Mouse (Mus musculus) hindbrain, embryonic 11.5 days (tissue): ENCODE results near the gene Pxmp2. TPM values are rescaled to one million over a fixed set of nuclear protein-coding genes. Genes with fewer than 3 reads are reported as not detected.

ENCODE experiments used
- ATAC-seq: fragments of 200-750 bp; cut with Nextera tagmentation; 2 replicates; pipeline ENCODE4 v1.8.0; 2017; ENCODE audit warnings: mild to moderate bottlenecking, moderate TSS enrichment, moderate library complexity; ENCODE audit not compliant: low FRiP score
- DNase-seq: peaks from one replicate; pipeline ENCODE4 v3.0.0-alpha.2; 2015; ENCODE audit warnings: low spot score
- H3K27ac ChIP-seq: fragments of 300-500 bp; sonication (generic); 2 replicates; pipeline ENCODE4 v1.5.1; 2014; ENCODE audit warnings: mild to moderate bottlenecking, low read depth, low read length
- H3K27me3 ChIP-seq: fragments of 300-500 bp; sonication (generic); 2 replicates; pipeline ENCODE4 v1.6.1; 2014; ENCODE audit warnings: mild to moderate bottlenecking, low read length, moderate library complexity, mixed read lengths; ENCODE audit not compliant: control insufficient read depth, insufficient read depth
- H3K36me3 ChIP-seq: fragments of 300-500 bp; sonication (generic); 2 replicates; pipeline ENCODE4 v1.6.1; 2014; ENCODE audit warnings: mild to moderate bottlenecking, low read length, moderate library complexity, mixed read lengths; ENCODE audit not compliant: control insufficient read depth, insufficient read depth
- H3K4me1 ChIP-seq: fragments of 300-500 bp; sonication (generic); replicated peaks from 2 replicates; pipeline ENCODE4 v1.6.1; 2014; ENCODE audit warnings: low read length, mixed read lengths; ENCODE audit not compliant: control insufficient read depth, insufficient read depth
- H3K4me2 ChIP-seq: fragments of 300-500 bp; sonication (generic); replicated peaks from 2 replicates; pipeline ENCODE4 v1.6.1; 2014; ENCODE audit warnings: mild to moderate bottlenecking, low read depth, low read length
- H3K4me3 ChIP-seq: fragments of 300-500 bp; sonication (generic); 2 replicates; pipeline ENCODE4 v1.5.1; 2014; ENCODE audit warnings: low read depth, low read length
- H3K9ac ChIP-seq: fragments of 300-500 bp; sonication (generic); 2 replicates; pipeline ENCODE4 v1.6.1; 2014; ENCODE audit warnings: low read depth, low read length
- H3K9me3 ChIP-seq: fragments of 300-500 bp; sonication (generic); 2 replicates; pipeline ENCODE4 v1.6.1; 2016; ENCODE audit warnings: low read length; ENCODE audit not compliant: control insufficient read depth
- WGBS: fragments of 180-500 bp; shearing (Covaris S2); extraction: QIAGEN DNeasy Blood & Tissue Kit; methylation state at CpG from one replicate; pipeline ENCODE4 v1.1.7; 2014; 5-methylcytosine and 5-hydroxymethylcytosine counted together
- polyA plus RNA-seq: library from polyadenylated mRNA; unstranded; fragments of >200 nt; fragmentation: Nextera tagmentation; extraction: Ambion mirVana; gene quantifications from 2 replicates; pipeline ENCODE4 v1.2.1, GENCODE M21; 2014

The Pxmp2 gene
- polyA plus RNA-seq, 1 experiment from 2014 or later = 7.9 TPM

DNA sequence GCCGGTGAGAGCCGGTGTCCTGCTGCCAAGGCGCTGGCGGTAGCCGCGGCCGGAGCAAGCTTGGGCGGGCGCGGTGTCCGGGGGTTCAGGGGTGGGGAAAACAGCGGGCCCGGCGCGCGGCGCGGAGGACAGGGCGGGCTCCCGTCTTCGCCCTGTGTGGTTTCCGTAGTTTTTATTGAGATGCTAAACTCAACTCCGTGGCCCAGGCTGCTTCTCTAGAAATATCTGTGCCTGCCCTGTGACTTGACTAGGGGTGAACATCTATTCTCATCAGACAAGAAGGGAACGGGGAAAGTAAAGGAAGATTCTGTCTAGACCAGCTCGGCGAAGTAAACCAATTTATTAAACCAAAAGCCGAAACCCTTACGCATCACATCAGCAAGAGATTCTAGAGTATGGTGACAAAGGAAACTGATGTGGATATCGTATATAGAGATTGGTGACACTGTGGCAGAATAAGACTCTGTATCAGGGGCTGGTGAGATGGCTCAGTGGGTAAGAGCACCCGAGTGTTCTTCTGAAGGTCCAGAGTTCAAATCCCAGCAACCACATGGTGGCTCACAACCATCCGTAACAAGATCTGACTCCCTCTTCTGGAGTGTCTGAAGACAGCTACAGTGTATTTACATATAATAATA lies 579 bp upstream of the Pxmp2 start:
- H3K9me3 ChIP-seq = no peaks in the 10 kb centered on the region
- H3K27ac ChIP-seq = no peak overlapping the region
- peaks cover 7% of the 10 kb centered on the region for H3K27me3 ChIP-seq
- peak overlapping the region; percentile 68 for H3K4me3 ChIP-seq
- no peaks in the 10 kb centered on the region for H3K4me1 ChIP-seq
- peak overlapping the region; percentile 79 for H3K9ac ChIP-seq
- WGBS = 4% methylated on average over 30 of the region's 31 CpGs
- no peak for DNase-seq
- 0 out of 2 replicates have a peak, but pooled peaks cover 4% of the 10 kb centered on the region for H3K36me3 ChIP-seq
- H3K4me2 ChIP-seq = peak overlapping the region; percentile 95
- peak; percentile 84; the same call in 1 of the 2 replicates for ATAC-seq

- Histone ChIP-seq H3K4me3 (peak overlapping the region; percentile 68), H3K4me2 (peak overlapping the region; percentile 95), H3K36me3 (no peaks in the 10 kb centered on the region), H3K9ac (no peak overlapping the region), H3K27ac (no peak overlapping the region), H3K27me3 (peaks cover 7% of the 10 kb centered on the region), H3K4me1 (no peaks in the 10 kb centered on the region), H3K9me3 (no peaks in the 10 kb centered on the region)
- DNase-seq (peak; percentile 31), ATAC-seq (no peak)
- WGBS = 10% methylated on average over 15 of the region's 15 CpGs
Measured at GRCm38 (mm10) chr5:110285156-110285555, 830 bp downstream of the Pxmp2 start.

DNA sequence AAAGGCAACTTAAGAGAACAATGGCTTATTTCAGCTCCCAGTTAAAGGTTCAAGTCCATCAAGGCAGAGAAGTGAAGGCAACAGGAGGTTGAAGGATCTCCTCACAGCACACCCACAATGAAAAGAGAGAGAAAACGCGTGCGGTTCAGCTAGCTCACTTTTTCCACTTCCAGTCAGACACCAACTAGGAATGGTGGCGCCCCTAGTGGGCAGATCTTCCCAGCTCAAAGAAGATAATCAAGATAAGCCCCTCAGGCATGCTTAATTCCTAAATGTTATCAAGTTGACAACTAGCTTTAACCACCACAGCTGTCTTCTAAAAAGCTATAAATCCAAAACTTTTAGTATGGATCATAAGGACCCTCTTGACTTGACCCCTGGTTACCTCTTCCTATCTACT lies 1.4 kb downstream of the Pxmp2 start:
- DNase-seq = peak; percentile 75
- H3K9ac ChIP-seq = no peak overlapping the region
- no peak overlapping the region for H3K4me3 ChIP-seq
- no peak overlapping the region for H3K27ac ChIP-seq
- H3K4me1 ChIP-seq = no peaks in the 10 kb centered on the region
- ATAC-seq = no peak
- H3K36me3 ChIP-seq = no peaks in the 10 kb centered on the region
- no peak overlapping the region; the same call in 1 of the 2 replicates for H3K4me2 ChIP-seq
- no peaks in the 10 kb centered on the region for H3K9me3 ChIP-seq
- H3K27me3 ChIP-seq = peaks cover 7% of the 10 kb centered on the region
- 14% methylated on average over 4 of the region's 4 CpGs for WGBS

GRCm38 (mm10) chr5:110281984-110282383 lies 4.0 kb downstream of the Pxmp2 start:
- Histone ChIP-seq H3K9ac (no peak overlapping the region), H3K27ac (no peak overlapping the region), H3K36me3 (no peaks in the 10 kb centered on the region), H3K4me2 (no peak overlapping the region), H3K27me3 (peaks cover 7% of the 10 kb centered on the region), H3K4me1 (no peaks in the 10 kb centered on the region), H3K4me3 (no peak overlapping the region), H3K9me3 (no peaks in the 10 kb centered on the region)
- ATAC-seq (no peak), DNase-seq (no peak)
- WGBS = 83% methylated on average over 2 of the region's 2 CpGs

- Histone ChIP-seq H3K27me3 (no peaks in the 10 kb centered on the region), H3K4me3 (no peak overlapping the region), H3K4me1 (no peaks in the 10 kb centered on the region), H3K4me2 (no peak overlapping the region), H3K9ac (no peak overlapping the region), H3K9me3 (no peaks in the 10 kb centered on the region), H3K36me3 (no peaks in the 10 kb centered on the region), H3K27ac (no peak overlapping the region)
- DNase-seq = no peak
- ATAC-seq = no peak
- 87% methylated on average over 1 of the region's 1 CpGs for WGBS
Measured at GRCm38 (mm10) chr5:110276910-110277309, 9.1 kb downstream of the Pxmp2 start.

GRCm38 (mm10) chr5:110276391-110276790 lies 9.6 kb downstream of the Pxmp2 start:
- H3K4me2 ChIP-seq = no peak overlapping the region
- no peaks in the 10 kb centered on the region for H3K4me1 ChIP-seq
- H3K9me3 ChIP-seq = no peaks in the 10 kb centered on the region
- H3K36me3 ChIP-seq = no peaks in the 10 kb centered on the region
- no peak overlapping the region for H3K9ac ChIP-seq
- H3K27me3 ChIP-seq = no peaks in the 10 kb centered on the region
- 85% methylated on average over 2 of the region's 2 CpGs for WGBS
- no peak overlapping the region for H3K4me3 ChIP-seq
- no peak for ATAC-seq
- no peak overlapping the region for H3K27ac ChIP-seq
- DNase-seq = no peak

GRCm38 (mm10) chr5:110274846-110275245 lies 11.1 kb downstream of the Pxmp2 start:
- ATAC-seq = no peak
- Histone ChIP-seq H3K9ac (no peak overlapping the region), H3K4me2 (no peak overlapping the region), H3K27ac (no peak overlapping the region), H3K9me3 (no peaks in the 10 kb centered on the region), H3K4me1 (no peaks in the 10 kb centered on the region), H3K27me3 (no peaks in the 10 kb centered on the region), H3K36me3 (no peaks in the 10 kb centered on the region), H3K4me3 (no peak overlapping the region)
- WGBS = 80% methylated on average over 2 of the region's 2 CpGs
- DNase-seq = no peak

DNA sequence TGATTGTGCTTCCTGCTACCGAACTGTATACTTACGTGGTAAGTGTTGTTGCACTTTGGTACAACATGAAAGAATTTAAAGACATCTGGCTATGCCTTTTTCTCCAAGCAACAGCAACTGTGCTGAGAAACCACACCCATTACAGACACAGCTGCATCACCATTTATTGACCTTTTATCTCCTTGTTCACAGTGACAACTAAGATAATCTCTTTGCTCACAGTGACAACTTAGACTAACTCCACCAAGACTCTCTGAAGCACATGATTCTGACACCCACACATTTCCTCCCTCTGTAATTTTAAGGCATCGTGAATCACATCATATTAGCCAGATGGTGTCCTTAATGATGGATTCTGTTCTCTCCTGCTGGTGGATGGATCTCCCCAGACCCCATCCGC lies 11.8 kb downstream of the Pxmp2 start:
- DNase-seq (no peak), ATAC-seq (no peak)
- Histone ChIP-seq H3K36me3 (no peaks in the 10 kb centered on the region), H3K9ac (no peak overlapping the region), H3K9me3 (no peaks in the 10 kb centered on the region), H3K4me1 (no peaks in the 10 kb centered on the region), H3K27me3 (no peaks in the 10 kb centered on the region), H3K27ac (no peak overlapping the region), H3K4me3 (no peak overlapping the region), H3K4me2 (no peak overlapping the region)
- WGBS = 91% methylated on average over 4 of the region's 4 CpGs

- Histone ChIP-seq H3K36me3 (peaks cover 4% of the 10 kb centered on the region; the same call in 1 of the 2 replicates), H3K4me3 (no peak overlapping the region), H3K27ac (no peak overlapping the region), H3K9ac (no peak overlapping the region), H3K27me3 (no peaks in the 10 kb centered on the region), H3K4me1 (no peaks in the 10 kb centered on the region), H3K4me2 (no peak overlapping the region), H3K9me3 (no peaks in the 10 kb centered on the region)
- DNase-seq (no peak), ATAC-seq (peak; percentile 45; the same call in 1 of the 2 replicates)
- 94% methylated on average over 6 of the region's 6 CpGs for WGBS
Measured at GRCm38 (mm10) chr5:110270242-110270641, 15.7 kb downstream of the Pxmp2 start.
